Mouse (Mus musculus): ENCODE measurements around the gene Igsf8.

DNA sequence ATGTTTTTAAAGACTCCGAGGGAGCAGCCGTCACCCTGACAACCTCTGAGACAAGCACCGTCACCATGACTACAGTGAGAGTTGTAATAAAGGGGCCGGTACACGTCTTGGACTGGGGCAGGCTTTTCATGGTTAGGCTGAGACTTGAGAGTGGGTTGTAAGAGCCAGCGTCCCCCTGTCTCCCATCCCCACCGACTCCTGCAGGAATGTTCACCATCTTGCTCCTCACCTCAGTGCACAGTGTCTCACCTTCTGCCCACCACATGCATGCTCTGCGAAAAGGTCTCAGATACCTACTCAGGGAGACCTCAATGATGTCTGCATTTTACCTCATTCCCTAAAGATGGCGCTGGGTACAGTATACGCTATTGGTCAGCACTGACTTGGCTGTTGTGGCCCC lies 10.3 kb downstream of the Igsf8 start:
- no peak for TF ChIP-seq CTCF (IDR thresholded peaks at IDR 0.05; ENCODE audit: low read depth)
- TF ChIP-seq EP300 (IDR thresholded peaks at IDR 0.05; ENCODE audit: low read depth), result no peak
